Mouse (Mus musculus) liver, postnatal 0 days (tissue): Measurements from ENCODE around the gene Trem2.

Experiments used
- CTCF ChIP-seq: sonication (generic); IDR thresholded peaks from 2 replicates; pipeline ENCODE4 v1.5.1; 2016; ENCODE audit warnings: antibody characterized with exemption, low read depth
- EP300 ChIP-seq: IDR thresholded peaks from 2 replicates; pipeline ENCODE4 v1.6.1; 2016; ENCODE audit warnings: antibody characterized with exemption, low read depth, mild to moderate bottlenecking

DNA sequence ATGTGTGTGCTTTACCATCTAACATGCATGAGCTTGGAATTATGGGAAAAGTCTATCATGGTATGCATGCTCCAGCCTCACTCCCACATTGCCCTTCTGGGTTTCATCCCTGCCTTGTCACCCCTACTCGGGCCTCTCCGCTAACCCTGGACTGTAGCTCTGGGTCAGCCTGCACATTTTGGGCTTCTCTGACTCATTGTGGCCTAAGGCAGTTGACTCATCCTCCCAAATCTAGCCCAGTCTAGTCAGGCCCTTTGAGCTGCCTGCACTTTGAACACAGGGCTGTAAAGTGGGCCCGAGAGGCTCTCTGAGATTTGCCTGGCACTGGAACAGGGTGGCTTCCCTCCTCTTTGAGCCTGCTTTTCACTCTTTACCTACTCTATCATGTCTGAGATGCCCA, 9.6 kb downstream of the Trem2 start:
- no peak for TF ChIP-seq EP300
- no peak for TF ChIP-seq CTCF
